Mouse (Mus musculus) myocyte (in vitro differentiated cells): Measurements from ENCODE around the gene Gipc2.

Source experiments
- E2F4 ChIP-seq: IDR thresholded peaks from one replicate; pipeline ENCODE4 v1.6.1; 2011; ENCODE audit warnings: mild to moderate bottlenecking, control low read depth, moderate library complexity; ENCODE audit not compliant: insufficient read depth
- MAX ChIP-seq: IDR thresholded peaks from one replicate; pipeline ENCODE4 v1.6.1; 2011; ENCODE audit warnings: low read depth, mild to moderate bottlenecking, control low read depth
- MYOD1 ChIP-seq, 3 experiments: IDR thresholded peaks; one replicate each; pipeline ENCODE4 v1.6.1; 2011; ENCODE audit warnings: control low read depth in 2 of 3, low read depth in 2 of 3, mild to moderate bottlenecking in 2 of 3, moderate library complexity in 1 of 3; ENCODE audit not compliant: insufficient read length in 2 of 3, control insufficient read depth in 1 of 3
- MYOG ChIP-seq, 3 experiments: IDR thresholded peaks; one replicate each; pipeline ENCODE4 v1.6.1; 2011; ENCODE audit warnings: control low read depth in 2 of 3, low read depth in 2 of 3, mild to moderate bottlenecking in 2 of 3; ENCODE audit not compliant: insufficient read length in 2 of 3, control insufficient read depth in 1 of 3, insufficient read depth in 1 of 3
- POLR2A ChIP-seq: IDR thresholded peaks from one replicate; pipeline ENCODE4 v1.6.1; 2011; ENCODE audit warnings: low read depth, mild to moderate bottlenecking, control low read depth, moderate library complexity; ENCODE audit not compliant: insufficient read length
- POLR2AphosphoS2 ChIP-seq: IDR thresholded peaks from one replicate; pipeline ENCODE4 v1.6.1; 2011; ENCODE audit warnings: low read depth, control low read depth; ENCODE audit not compliant: insufficient read length
- REST ChIP-seq: IDR thresholded peaks from one replicate; pipeline ENCODE4 v1.6.1; 2011; ENCODE audit warnings: mild to moderate bottlenecking, control low read depth, moderate library complexity; ENCODE audit not compliant: insufficient read depth, insufficient read length

- TF ChIP-seq POLR2A: no peak
- TF ChIP-seq MYOD1 (IDR thresholded peaks at IDR 0.05; ENCODE audit: control insufficient read depth in 1 of 3, insufficient read length in 2 of 3, low read depth in 2 of 3): no peak
- TF ChIP-seq REST: no peak
- no peak for TF ChIP-seq MYOG (IDR thresholded peaks at IDR 0.05; ENCODE audit: control insufficient read depth in 1 of 3, insufficient read depth in 1 of 3, insufficient read length in 2 of 3, low read depth in 2 of 3)
- no peak for TF ChIP-seq POLR2AphosphoS2
- no peak for TF ChIP-seq E2F4
- TF ChIP-seq MAX: no peak
These were observed 24.8 kb upstream of the Gipc2 start for GRCm38 (mm10) chr3:152190679-152191477.
